Comparison of ENCODE assay signal across 15 mouse cellular contexts in genomic region chr8:90266239-90266638, GRCm38 (mm10).
"Had no signal": no experiment of that assay in that cellular context is flagged by ENCODE, and none has a peak within 500 bp of the region (broad histone marks: within the 10 kb centered on the region; RNA-seq: fewer than 3 reads in every experiment).

No protein-coding gene starts in this region.

- H3K27ac ChIP-seq: kidney, postnatal 0 days; limb, embryonic 12.5 days; liver, embryonic 13.5 days had no signal

- H3K36me3 ChIP-seq: limb, embryonic 12.5 days; liver, embryonic 13.5 days had no signal

- H3K27me3 ChIP-seq: liver, embryonic 13.5 days had no signal

- H3K4me2 ChIP-seq: limb, embryonic 12.5 days; liver, embryonic 13.5 days had no signal

- H3K9ac ChIP-seq: limb, embryonic 12.5 days; liver, embryonic 13.5 days; liver, postnatal 0 days had no signal

- H3K4me3 ChIP-seq: limb, embryonic 12.5 days; liver, embryonic 13.5 days had no signal

- H3K4me1 ChIP-seq: liver, embryonic 13.5 days had no signal

- DNase-seq: kidney, adult 8-10 months; kidney, postnatal 36 days; layer of hippocampus, adult 9-11 months; layer of hippocampus, postnatal 36 days; liver; liver, embryonic 13.5 days; liver, postnatal 0 days; retina, postnatal 1 day; right cerebral cortex, postnatal 4 days; spleen, adult 18-20 months; thymus, adult 18-20 months; thymus, postnatal 14 days had no signal

- ATAC-seq: intestine, postnatal 0 days; liver, postnatal 0 days had no signal

- H3K9me3 ChIP-seq: limb, embryonic 12.5 days; liver, embryonic 13.5 days had no signal
